Mouse (Mus musculus) lung, embryonic 15.5 days (tissue): ENCODE results near the gene Ifitm1. TPM values are rescaled to one million over a fixed set of nuclear protein-coding genes. Genes with fewer than 3 reads are reported as not detected.
A peak's percentile ranks its signal among the peaks of the same experiment; 100 is the strongest.

Source experiments
- ATAC-seq: fragments of 200-750 bp; cut with Nextera tagmentation; 2 replicates; pipeline ENCODE4 v1.8.0; 2017; ENCODE audit warnings: moderate number of reproducible peaks, borderline replicate concordance; ENCODE audit not compliant: low FRiP score, low TSS enrichment; ENCODE audit errors: extremely low read depth
- H3K27ac ChIP-seq: fragments of 300-500 bp; sonication (generic); 2 replicates; pipeline ENCODE4 v1.5.1; 2015; ENCODE audit warnings: moderate library complexity, mild to moderate bottlenecking, inconsistent platforms
- H3K27me3 ChIP-seq: fragments of 300-500 bp; sonication (generic); 2 replicates; pipeline ENCODE4 v1.6.1; 2015; ENCODE audit warnings: inconsistent platforms
- H3K36me3 ChIP-seq: fragments of 300-500 bp; sonication (generic); 2 replicates; pipeline ENCODE4 v1.6.1; 2015; ENCODE audit warnings: inconsistent platforms
- H3K4me1 ChIP-seq: fragments of 300-500 bp; sonication (generic); 2 replicates; pipeline ENCODE4 v1.6.1; 2015; ENCODE audit warnings: inconsistent platforms
- H3K4me2 ChIP-seq: fragments of 300-500 bp; sonication (generic); 2 replicates; pipeline ENCODE4 v1.6.1; 2015; ENCODE audit warnings: inconsistent platforms, mild to moderate bottlenecking, moderate library complexity
- H3K4me3 ChIP-seq: fragments of 300-500 bp; sonication (generic); 2 replicates; pipeline ENCODE4 v1.5.1; 2015; ENCODE audit warnings: mild to moderate bottlenecking, inconsistent platforms
- H3K9ac ChIP-seq: fragments of 300-500 bp; sonication (generic); 2 replicates; pipeline ENCODE4 v1.6.1; 2015; ENCODE audit warnings: inconsistent platforms
- H3K9me3 ChIP-seq: fragments of 300-500 bp; sonication (generic); 2 replicates; pipeline ENCODE4 v1.6.1; 2016; ENCODE audit warnings: inconsistent platforms
- WGBS: fragments of 180-500 bp; shearing (Covaris S2); methylation state at CpG from one replicate; pipeline ENCODE4 v1.1.7; 2015; 5-methylcytosine and 5-hydroxymethylcytosine counted together
- polyA plus RNA-seq: library from polyadenylated mRNA; unstranded; fragments of >200 nt; fragmentation: Nextera tagmentation; extraction: Ambion mirVana; gene quantifications from 2 replicates; pipeline ENCODE4 v1.2.1, GENCODE M21; 2015

The Ifitm1 gene
- polyA plus RNA-seq = 47.1 and 54.5 TPM in 2 replicates

GRCm38 (mm10) chr7:140966921-140967320 lies at the start of gene Ifitm1:
TSS of gene Ifitm1 (plus strand) at chr7:140967221.
- no peaks in the 10 kb centered on the region for H3K27me3 ChIP-seq
- no peak within 1 kb of the TSS for H3K9ac ChIP-seq
- no peaks in the 10 kb centered on the region for H3K36me3 ChIP-seq
- H3K4me3 ChIP-seq = 0 out of 2 replicates have a peak within 1 kb of the TSS, but pooled peaks have one; percentile 4
- no peaks in the 10 kb centered on the region for H3K9me3 ChIP-seq
- ATAC-seq = no peak
- peaks cover 22% of the 10 kb centered on the region for H3K4me1 ChIP-seq
- H3K27ac ChIP-seq = peak within 1 kb of the TSS; percentile 36; the same call in 1 of the 2 replicates
- peak within 1 kb of the TSS; percentile 28; the same call in 1 of the 2 replicates for H3K4me2 ChIP-seq
- 93% methylated on average over 4 of the region's 4 CpGs for WGBS

- ATAC-seq = no peak
- H3K27me3 ChIP-seq = peaks cover 69% of the 10 kb centered on the region
- no peaks in the 10 kb centered on the region for H3K36me3 ChIP-seq
- WGBS = 32% methylated on average over 4 of the region's 4 CpGs
- no peak overlapping the region for H3K4me2 ChIP-seq
- no peak overlapping the region for H3K4me3 ChIP-seq
- no peaks in the 10 kb centered on the region for H3K9me3 ChIP-seq
- H3K9ac ChIP-seq = no peak overlapping the region
- H3K27ac ChIP-seq = no peak overlapping the region
- H3K4me1 ChIP-seq = peaks cover 11% of the 10 kb centered on the region
These were observed 47.1 kb upstream of the Ifitm1 start for GRCm38 (mm10) chr7:140919911-140920310.

- Histone ChIP-seq H3K9ac (no peak within 1 kb of the TSS), H3K27ac (no peak within 1 kb of the TSS), H3K9me3 (no peaks in the 10 kb centered on the region), H3K4me2 (no peak within 1 kb of the TSS), H3K4me3 (no peak within 1 kb of the TSS), H3K4me1 (peaks cover 11% of the 10 kb centered on the region), H3K36me3 (no peaks in the 10 kb centered on the region), H3K27me3 (peaks cover 75% of the 10 kb centered on the region)
- 60% methylated on average over 8 of the region's 8 CpGs for WGBS
- ATAC-seq = no peak
These were observed 46.5 kb upstream of the Ifitm1 start, which contains the start of gene Nlrp6 for GRCm38 (mm10) chr7:140920418-140921029. TSS of gene Nlrp6 (plus strand) at chr7:140920902.

- Histone ChIP-seq H3K9ac (no peak overlapping the region), H3K4me3 (no peak overlapping the region), H3K36me3 (no peaks in the 10 kb centered on the region), H3K9me3 (no peaks in the 10 kb centered on the region), H3K27ac (no peak overlapping the region), H3K4me1 (peaks cover 11% of the 10 kb centered on the region), H3K27me3 (peaks cover 76% of the 10 kb centered on the region), H3K4me2 (no peak overlapping the region)
- no peak; the same call in 1 of the 2 replicates for ATAC-seq
- WGBS = 27% methylated on average over 22 of the region's 22 CpGs
These were observed 45.6 kb upstream of the Ifitm1 start for GRCm38 (mm10) chr7:140921225-140921975.

- Histone ChIP-seq H3K36me3 (no peaks in the 10 kb centered on the region), H3K27me3 (peaks cover 76% of the 10 kb centered on the region), H3K9ac (no peak overlapping the region), H3K4me2 (peak overlapping the region; percentile 65), H3K27ac (no peak overlapping the region), H3K4me1 (peaks cover 11% of the 10 kb centered on the region), H3K9me3 (no peaks in the 10 kb centered on the region), H3K4me3 (peak overlapping the region; percentile 31)
- ATAC-seq = peak; percentile 33; the same call in 1 of the 2 replicates
- WGBS = under 1% methylated on average over 49 of the region's 49 CpGs
These were observed 44.5 kb upstream of the Ifitm1 start for GRCm38 (mm10) chr7:140922398-140923069.

GRCm38 (mm10) chr7:140923070-140923775 lies 43.8 kb upstream of the Ifitm1 start:
- H3K27ac ChIP-seq = no peak overlapping the region
- peaks cover 11% of the 10 kb centered on the region for H3K4me1 ChIP-seq
- no peaks in the 10 kb centered on the region for H3K9me3 ChIP-seq
- H3K36me3 ChIP-seq = no peaks in the 10 kb centered on the region
- H3K9ac ChIP-seq = no peak overlapping the region
- H3K4me3 ChIP-seq = peak overlapping the region; percentile 31; the same call in 1 of the 2 replicates
- peak overlapping the region; percentile 65 for H3K4me2 ChIP-seq
- H3K27me3 ChIP-seq = peaks cover 69% of the 10 kb centered on the region
- 21% methylated on average over 30 of the region's 30 CpGs for WGBS
- no peak for ATAC-seq

GRCm38 (mm10) chr7:140927181-140927580 lies 39.8 kb upstream of the Ifitm1 start:
- Histone ChIP-seq H3K9me3 (no peaks in the 10 kb centered on the region), H3K9ac (no peak overlapping the region), H3K36me3 (no peaks in the 10 kb centered on the region), H3K4me2 (no peak overlapping the region), H3K4me3 (no peak overlapping the region), H3K27me3 (peaks cover 33% of the 10 kb centered on the region), H3K27ac (no peak overlapping the region), H3K4me1 (peaks cover 8% of the 10 kb centered on the region)
- ATAC-seq = no peak
- 70% methylated on average over 6 of the region's 6 CpGs for WGBS

GRCm38 (mm10) chr7:140938436-140938835 lies 28.6 kb upstream of the Ifitm1 start:
- WGBS = 40% methylated on average over 3 of the region's 3 CpGs
- H3K9me3 ChIP-seq = no peaks in the 10 kb centered on the region
- no peak overlapping the region for H3K27ac ChIP-seq
- ATAC-seq = no peak
- no peak overlapping the region for H3K4me2 ChIP-seq
- no peak overlapping the region for H3K9ac ChIP-seq
- H3K4me1 ChIP-seq = peaks cover 32% of the 10 kb centered on the region
- 0 out of 2 replicates have a peak, but pooled peaks cover 5% of the 10 kb centered on the region for H3K27me3 ChIP-seq
- H3K36me3 ChIP-seq = no peaks in the 10 kb centered on the region
- no peak overlapping the region for H3K4me3 ChIP-seq

- Histone ChIP-seq H3K9ac (no peak overlapping the region), H3K9me3 (no peaks in the 10 kb centered on the region), H3K27me3 (0 out of 2 replicates have a peak, but pooled peaks cover 5% of the 10 kb centered on the region), H3K36me3 (no peaks in the 10 kb centered on the region), H3K4me3 (no peak overlapping the region), H3K4me2 (no peak overlapping the region), H3K27ac (peak overlapping the region; percentile 53), H3K4me1 (peaks cover 35% of the 10 kb centered on the region)
- 25% methylated on average over 2 of the region's 2 CpGs for WGBS
- ATAC-seq = no peak
These were observed 28.1 kb upstream of the Ifitm1 start for GRCm38 (mm10) chr7:140938896-140939295.

- H3K4me1 ChIP-seq = peaks cover 35% of the 10 kb centered on the region
- no peak overlapping the region for H3K9ac ChIP-seq
- no peaks in the 10 kb centered on the region for H3K9me3 ChIP-seq
- peak overlapping the region; percentile 38 for H3K4me2 ChIP-seq
- peak overlapping the region; percentile 53 for H3K27ac ChIP-seq
- no peaks in the 10 kb centered on the region for H3K36me3 ChIP-seq
- WGBS = 11% methylated on average over 8 of the region's 8 CpGs
- 0 out of 2 replicates have a peak, but pooled peaks cover 5% of the 10 kb centered on the region for H3K27me3 ChIP-seq
- no peak overlapping the region for H3K4me3 ChIP-seq
- ATAC-seq = peak; percentile 25; the same call in 1 of the 2 replicates
These were observed 27.3 kb upstream of the Ifitm1 start for GRCm38 (mm10) chr7:140939669-140940171.
